Mouse (Mus musculus) kidney, adult 2 months (tissue): ENCODE results near the gene Ercc2. TPM values are rescaled to one million over a fixed set of nuclear protein-coding genes. Genes with fewer than 3 reads are reported as not detected.

ENCODE experiments used
- DNase-seq: peaks from one replicate; pipeline ENCODE4 v3.0.0; 2021
- H3K27ac ChIP-seq: fragments of 200-500 bp; 2 replicates; pipeline ENCODE4 v1.5.1; 2012; ENCODE audit warnings: low read depth, low read length, control low read depth, inconsistent platforms; ENCODE audit not compliant: insufficient read depth
- H3K27me3 ChIP-seq: fragments of 200-500 bp; replicated peaks from 2 replicates; pipeline ENCODE4 v1.6.1; 2012; ENCODE audit warnings: mild to moderate bottlenecking, moderate library complexity, low read length, inconsistent platforms; ENCODE audit not compliant: control insufficient read depth, insufficient read depth
- H3K36me3 ChIP-seq: fragments of 200-500 bp; 2 replicates; pipeline ENCODE4 v1.6.1; 2012; ENCODE audit warnings: mild to moderate bottlenecking, moderate library complexity, low read length, inconsistent platforms; ENCODE audit not compliant: control insufficient read depth, insufficient read depth
- H3K4me1 ChIP-seq: fragments of 200-500 bp; 2 replicates; pipeline ENCODE4 v1.6.1; 2011; ENCODE audit warnings: low read length; ENCODE audit not compliant: control insufficient read depth, insufficient read depth
- H3K4me3 ChIP-seq: fragments of 200-500 bp; 2 replicates; pipeline ENCODE4 v1.5.1; 2011; ENCODE audit warnings: mild to moderate bottlenecking, low read depth, low read length, control low read depth; ENCODE audit not compliant: insufficient read depth
- CTCF ChIP-seq: fragments of 200-500 bp; conservative IDR thresholded peaks from 2 replicates; pipeline ENCODE4 v1.5.1; 2011; ENCODE audit warnings: low read depth, mild to moderate bottlenecking, control low read depth, low read length, moderate library complexity, mixed read lengths; ENCODE audit not compliant: insufficient read depth, insufficient read length
- POLR2A ChIP-seq: fragments of 200-500 bp; IDR thresholded peaks from one replicate; pipeline ENCODE4 v1.6.1; 2011; ENCODE audit warnings: low read depth, low read length, control low read depth
- WGBS: fragments of 180-500 bp; shearing (Covaris S2); methylation state at CpG from one replicate; pipeline ENCODE4 v1.1.7; 2018; 5-methylcytosine and 5-hydroxymethylcytosine counted together
- polyA plus RNA-seq: library from polyadenylated mRNA; depleted of rRNA; stranded (reverse); fragments of >200 nt; gene quantifications from 2 replicates; pipeline ENCODE4 v1.2.3, GENCODE M21; 2012; rRNA removed

Gene Ercc2
- 32.4 and 39.9 TPM in 2 replicates for polyA plus RNA-seq

- peak; percentile 99 for DNase-seq
- Histone ChIP-seq H3K4me1 (no peaks in the 10 kb centered on the region), H3K36me3 (no peaks in the 10 kb centered on the region), H3K27ac (no peak within 1 kb of the TSS), H3K27me3 (no peaks in the 10 kb centered on the region), H3K4me3 (peak within 1 kb of the TSS; percentile 98)
- TF ChIP-seq CTCF (no peak), POLR2A (no peak)
- 5% methylated on average over 48 of the region's 48 CpGs for WGBS
Measured at GRCm38 (mm10) chr7:19381377-19382165, at the start of gene Ercc2. TSS of gene Ercc2 (plus strand) at chr7:19382010.

- Histone ChIP-seq H3K36me3 (no peaks in the 10 kb centered on the region), H3K4me3 (peak overlapping the region; percentile 56), H3K4me1 (0 out of 2 replicates have a peak, but pooled peaks cover 3% of the 10 kb centered on the region), H3K27ac (no peak overlapping the region), H3K27me3 (no peaks in the 10 kb centered on the region)
- no peak for TF ChIP-seq CTCF
- no peak for TF ChIP-seq POLR2A
- under 1% methylated on average over 52 of the region's 52 CpGs for WGBS
- DNase-seq: peak; percentile 76
Measured at GRCm38 (mm10) chr7:19332709-19333352, 49.0 kb upstream of the Ercc2 start.

- no peak overlapping the region for H3K27ac ChIP-seq
- WGBS: 41% methylated on average over 3 of the region's 3 CpGs
- H3K36me3 ChIP-seq: no peaks in the 10 kb centered on the region
- no peak overlapping the region for H3K4me3 ChIP-seq
- DNase-seq: peak; percentile 66
- TF ChIP-seq POLR2A (no peak), CTCF (no peak)
- H3K4me1 ChIP-seq: 0 out of 2 replicates have a peak, but pooled peaks cover 3% of the 10 kb centered on the region
- no peaks in the 10 kb centered on the region for H3K27me3 ChIP-seq
Measured at GRCm38 (mm10) chr7:19335583-19335982, 46.2 kb upstream of the Ercc2 start.

GRCm38 (mm10) chr7:19337122-19337521 lies 44.7 kb upstream of the Ercc2 start:
- H3K4me3 ChIP-seq: no peak overlapping the region
- no peaks in the 10 kb centered on the region for H3K27me3 ChIP-seq
- 77% methylated on average over 10 of the region's 10 CpGs for WGBS
- no peak for DNase-seq
- no peaks in the 10 kb centered on the region for H3K36me3 ChIP-seq
- TF ChIP-seq POLR2A (no peak), CTCF (no peak)
- no peak overlapping the region for H3K27ac ChIP-seq
- 0 out of 2 replicates have a peak, but pooled peaks cover 3% of the 10 kb centered on the region for H3K4me1 ChIP-seq

- no peak for DNase-seq
- TF ChIP-seq POLR2A (no peak), CTCF (no peak)
- Histone ChIP-seq H3K4me3 (no peak overlapping the region), H3K4me1 (peaks cover 3% of the 10 kb centered on the region; the same call in 1 of the 2 replicates), H3K36me3 (no peaks in the 10 kb centered on the region), H3K27ac (no peak overlapping the region), H3K27me3 (no peaks in the 10 kb centered on the region)
- 78% methylated on average over 2 of the region's 2 CpGs for WGBS
Measured at GRCm38 (mm10) chr7:19338060-19338459, 43.8 kb upstream of the Ercc2 start.

GRCm38 (mm10) chr7:19338596-19338995 lies 43.2 kb upstream of the Ercc2 start:
- H3K4me3 ChIP-seq: no peak overlapping the region
- 74% methylated on average over 7 of the region's 7 CpGs for WGBS
- no peak overlapping the region for H3K27ac ChIP-seq
- peaks cover 6% of the 10 kb centered on the region; the same call in 1 of the 2 replicates for H3K4me1 ChIP-seq
- H3K27me3 ChIP-seq: no peaks in the 10 kb centered on the region
- DNase-seq: no peak
- TF ChIP-seq CTCF (no peak), POLR2A (no peak)
- no peaks in the 10 kb centered on the region for H3K36me3 ChIP-seq

GRCm38 (mm10) chr7:19341250-19341649 lies 40.6 kb upstream of the Ercc2 start:
- peaks cover 8% of the 10 kb centered on the region; the same call in 1 of the 2 replicates for H3K4me1 ChIP-seq
- DNase-seq: no peak
- H3K27ac ChIP-seq: no peak overlapping the region
- no peaks in the 10 kb centered on the region for H3K27me3 ChIP-seq
- H3K4me3 ChIP-seq: no peak overlapping the region
- TF ChIP-seq CTCF (no peak), POLR2A (no peak)
- 22% methylated on average over 10 of the region's 10 CpGs for WGBS
- no peaks in the 10 kb centered on the region for H3K36me3 ChIP-seq
